Mouse (Mus musculus) kidney, adult 2 months (tissue): ENCODE results near the gene Gna12.

Experiments used
- CTCF ChIP-seq: fragments of 200-500 bp; conservative IDR thresholded peaks from 2 replicates; pipeline ENCODE4 v1.5.1; 2011; ENCODE audit warnings: low read depth, mild to moderate bottlenecking, control low read depth, low read length, moderate library complexity, mixed read lengths; ENCODE audit not compliant: insufficient read depth, insufficient read length
- POLR2A ChIP-seq: fragments of 200-500 bp; IDR thresholded peaks from one replicate; pipeline ENCODE4 v1.6.1; 2011; ENCODE audit warnings: low read depth, low read length, control low read depth

DNA sequence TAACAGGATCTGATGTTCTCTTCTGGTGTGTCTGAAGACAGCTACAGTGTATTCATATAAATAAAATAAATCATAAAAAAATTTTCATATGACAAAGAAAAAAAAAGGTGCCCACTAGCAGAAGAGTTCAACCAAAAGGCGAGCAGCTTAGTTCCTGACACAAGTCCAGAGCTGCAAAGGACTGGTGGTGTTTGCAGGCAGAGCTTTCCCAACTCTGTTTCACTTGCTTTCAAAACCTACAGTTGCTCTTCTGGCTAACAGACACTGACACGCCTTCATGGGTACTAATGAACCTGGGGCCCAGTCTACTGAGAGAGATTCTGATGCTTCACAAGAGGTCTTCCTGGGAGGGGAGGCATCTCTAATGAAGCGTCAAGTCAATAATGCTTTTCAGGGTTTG, 34.2 kb downstream of the Gna12 start:
- TF ChIP-seq CTCF (no peak), POLR2A (no peak)
